Mouse (Mus musculus): ENCODE measurements at regions not wholly inside any gene's neighbourhood (a gene's known extent, or its start where the extent isn't known, plus 50 kb on each side); places are given as distances from the start of the nearest gene placed in this dataset.

DNA sequence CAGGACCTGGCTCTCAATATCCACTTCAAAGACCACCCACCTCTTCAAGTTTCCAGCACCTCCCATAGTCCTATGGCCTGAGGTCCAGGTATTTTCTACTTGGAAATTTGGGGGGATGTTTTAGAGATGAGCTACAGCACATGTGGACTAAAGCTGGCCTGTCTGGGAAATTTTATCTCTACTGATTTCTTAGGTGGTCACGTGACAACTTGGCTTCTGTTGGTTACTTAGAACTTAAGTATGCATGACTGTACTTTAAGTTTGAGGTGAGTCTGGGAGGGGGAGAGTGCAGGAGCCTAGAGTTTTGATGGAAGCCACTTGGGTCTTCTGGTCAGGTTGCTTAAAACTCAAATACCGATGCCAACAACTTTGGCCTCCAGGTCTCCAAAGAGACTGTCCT, 61.7 kb upstream of the Vrk1 start:
- H3K27ac ChIP-seq (ENCODE audit: low read depth, low read length): no peak overlapping the region
- H3K27me3 ChIP-seq (ENCODE audit: control insufficient read depth, insufficient read depth, low read length): no peaks in the 10 kb centered on the region
- no peak overlapping the region for H3K4me2 ChIP-seq (replicated peaks; ENCODE audit: low read depth, low read length)
- H3K9ac ChIP-seq (ENCODE audit: low read depth, low read length): no peak overlapping the region
- no peaks in the 10 kb centered on the region for H3K4me1 ChIP-seq (replicated peaks; ENCODE audit: control insufficient read depth, insufficient read depth, low read length)
- DNase-seq (ENCODE audit: low spot score) (no peak), ATAC-seq (ENCODE audit: low FRiP score) (no peak)
- no peaks in the 10 kb centered on the region for H3K36me3 ChIP-seq (ENCODE audit: control insufficient read depth, insufficient read depth, low read length)
- H3K9me3 ChIP-seq (ENCODE audit: control insufficient read depth, low read length): no peaks in the 10 kb centered on the region
- 85% methylated on average over 2 of the region's 2 CpGs for WGBS
- H3K4me3 ChIP-seq (ENCODE audit: low read depth, low read length): no peak overlapping the region

DNA sequence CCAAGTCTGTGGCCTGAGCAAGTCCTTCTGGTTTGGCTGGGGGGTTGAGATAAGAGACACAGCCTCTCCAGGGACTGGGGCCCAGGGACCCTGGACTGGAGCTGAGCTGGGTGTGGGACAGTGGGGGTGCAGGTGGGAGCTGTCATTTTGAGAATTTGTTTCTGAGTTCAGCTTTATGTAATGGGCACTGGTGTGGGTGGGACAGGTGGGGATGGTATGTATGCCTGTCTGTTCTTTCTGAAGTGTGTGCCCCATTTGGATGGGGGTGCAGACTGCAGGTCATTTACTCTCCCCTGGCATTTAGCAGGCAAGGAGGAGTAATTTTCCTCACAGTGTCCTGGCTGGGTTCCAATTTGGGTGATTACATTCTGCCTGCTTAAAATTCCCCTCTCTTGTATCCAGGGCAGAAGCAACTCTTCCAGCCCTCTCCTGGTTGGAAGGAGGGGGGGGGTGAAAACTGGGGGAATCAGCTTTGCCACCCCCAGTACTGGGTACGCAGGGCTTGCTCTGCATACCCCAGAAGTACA, 54.2 kb upstream of the Vrk1 start:
- DNase-seq (ENCODE audit: low spot score): no peak
- Histone ChIP-seq H3K4me2 (replicated peaks; ENCODE audit: low read depth, low read length) (no peak overlapping the region), H3K4me1 (replicated peaks; ENCODE audit: control insufficient read depth, insufficient read depth, low read length) (peaks cover 3% of the 10 kb centered on the region; the same call in 1 of the 2 replicates), H3K9ac (ENCODE audit: low read depth, low read length) (no peak overlapping the region), H3K27ac (ENCODE audit: low read depth, low read length) (no peak overlapping the region), H3K4me3 (ENCODE audit: low read depth, low read length) (no peak overlapping the region), H3K36me3 (ENCODE audit: control insufficient read depth, insufficient read depth, low read length) (no peaks in the 10 kb centered on the region), H3K9me3 (ENCODE audit: control insufficient read depth, low read length) (no peaks in the 10 kb centered on the region), H3K27me3 (ENCODE audit: control insufficient read depth, insufficient read depth, low read length) (no peaks in the 10 kb centered on the region)
- 76% methylated on average over 1 of the region's 1 CpGs for WGBS
- ATAC-seq (ENCODE audit: low FRiP score): no peak

DNA sequence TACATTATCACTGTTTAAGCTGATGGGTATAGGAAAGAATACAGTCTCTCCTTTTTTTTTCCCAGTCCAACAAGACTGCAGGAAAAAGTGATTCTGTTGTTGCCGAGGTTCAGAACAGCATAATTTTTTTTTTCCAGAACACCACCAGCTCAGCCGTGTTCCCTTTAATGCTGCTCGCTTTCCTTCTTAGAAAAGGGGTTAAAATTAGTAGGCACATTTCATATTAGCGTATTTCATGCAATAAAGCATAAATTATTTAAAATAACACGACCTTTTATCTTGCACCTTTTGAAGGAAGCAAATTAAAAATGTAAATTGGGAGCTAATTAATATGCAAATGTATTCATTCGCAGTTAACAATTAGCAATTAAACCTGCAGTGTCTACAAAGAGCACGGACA, 50.3 kb upstream of the Vrk1 start:
- H3K9ac ChIP-seq (ENCODE audit: low read depth, low read length): no peak overlapping the region
- no peak overlapping the region for H3K4me2 ChIP-seq (replicated peaks; ENCODE audit: low read depth, low read length)
- H3K4me1 ChIP-seq (replicated peaks; ENCODE audit: control insufficient read depth, insufficient read depth, low read length): peaks cover 7% of the 10 kb centered on the region; the same call in 1 of the 2 replicates
- H3K27ac ChIP-seq (ENCODE audit: low read depth, low read length): no peak overlapping the region
- ATAC-seq (ENCODE audit: low FRiP score) (no peak), DNase-seq (ENCODE audit: low spot score) (no peak)
- H3K27me3 ChIP-seq (ENCODE audit: control insufficient read depth, insufficient read depth, low read length): peaks cover 4% of the 10 kb centered on the region
- H3K36me3 ChIP-seq (ENCODE audit: control insufficient read depth, insufficient read depth, low read length): no peaks in the 10 kb centered on the region
- H3K4me3 ChIP-seq (ENCODE audit: low read depth, low read length): no peak overlapping the region
- WGBS: 67% methylated on average over 7 of the region's 7 CpGs
- H3K9me3 ChIP-seq (ENCODE audit: control insufficient read depth, low read length): no peaks in the 10 kb centered on the region
